Mouse (Mus musculus) thymus, adult 18-20 months (tissue): ENCODE data around the gene Foxn1.
A peak's percentile ranks its signal among the peaks of the same experiment; 100 is the strongest.

Experiments used
- DNase-seq, 2 experiments: peaks; one replicate each; pipeline ENCODE4 v3.0.0; 2022; ENCODE audit warnings: mixed read lengths in 2 of 2

Foxn1 gene

GRCm38 (mm10) chr11:78386508-78387043 is at the start of gene Foxn1:
TSS of gene Foxn1 (minus strand) at chr11:78386558.
- DNase-seq: no peak

- DNase-seq: peak in 1 of 2 experiments; percentile 20
Observed at GRCm38 (mm10) chr11:78435776-78436349, 49.5 kb upstream of the Foxn1 start.

- DNase-seq: no peak
Observed at GRCm38 (mm10) chr11:78434052-78434451, 47.7 kb upstream of the Foxn1 start.

GRCm38 (mm10) chr11:78431176-78431575 is 44.8 kb upstream of the Foxn1 start:
- no peak for DNase-seq

GRCm38 (mm10) chr11:78430195-78430878 is 44.0 kb upstream of the Foxn1 start:
- DNase-seq: no peak

GRCm38 (mm10) chr11:78428309-78428708 is 42.0 kb upstream of the Foxn1 start:
- DNase-seq: no peak

GRCm38 (mm10) chr11:78427655-78428054 is 41.3 kb upstream of the Foxn1 start:
- no peak for DNase-seq

- no peak for DNase-seq
Observed at GRCm38 (mm10) chr11:78425572-78425971, 39.2 kb upstream of the Foxn1 start.

GRCm38 (mm10) chr11:78424352-78424751 is 38.0 kb upstream of the Foxn1 start:
- no peak for DNase-seq

GRCm38 (mm10) chr11:78422055-78422819 is 35.9 kb upstream of the Foxn1 start, which contains the start of gene Slc13a2:
TSS of gene Slc13a2 (minus strand) at chr11:78422217.
- no peak for DNase-seq

GRCm38 (mm10) chr11:78421201-78422009 is 35.0 kb upstream of the Foxn1 start:
- DNase-seq: no peak

- DNase-seq: no peak
Observed at GRCm38 (mm10) chr11:78420263-78420889, 34.0 kb upstream of the Foxn1 start.

- DNase-seq: no peak
Observed at GRCm38 (mm10) chr11:78416854-78417253, 30.5 kb upstream of the Foxn1 start.

- no peak for DNase-seq
Observed at GRCm38 (mm10) chr11:78412861-78413260, 26.5 kb upstream of the Foxn1 start.

GRCm38 (mm10) chr11:78412324-78412850 is 26.0 kb upstream of the Foxn1 start:
- DNase-seq: no peak

GRCm38 (mm10) chr11:78411606-78412323 is 25.4 kb upstream of the Foxn1 start:
- DNase-seq: no peak

- no peak for DNase-seq
Observed at GRCm38 (mm10) chr11:78408256-78409240, 22.2 kb upstream of the Foxn1 start.

- DNase-seq: no peak
Observed at GRCm38 (mm10) chr11:78402062-78402461, 15.7 kb upstream of the Foxn1 start.

- no peak for DNase-seq
Observed at GRCm38 (mm10) chr11:78401469-78401868, 15.1 kb upstream of the Foxn1 start.

GRCm38 (mm10) chr11:78400936-78401335 is 14.6 kb upstream of the Foxn1 start:
- DNase-seq: no peak
